Mouse (Mus musculus): ENCODE measurements around the gene Csrnp2.

DNA sequence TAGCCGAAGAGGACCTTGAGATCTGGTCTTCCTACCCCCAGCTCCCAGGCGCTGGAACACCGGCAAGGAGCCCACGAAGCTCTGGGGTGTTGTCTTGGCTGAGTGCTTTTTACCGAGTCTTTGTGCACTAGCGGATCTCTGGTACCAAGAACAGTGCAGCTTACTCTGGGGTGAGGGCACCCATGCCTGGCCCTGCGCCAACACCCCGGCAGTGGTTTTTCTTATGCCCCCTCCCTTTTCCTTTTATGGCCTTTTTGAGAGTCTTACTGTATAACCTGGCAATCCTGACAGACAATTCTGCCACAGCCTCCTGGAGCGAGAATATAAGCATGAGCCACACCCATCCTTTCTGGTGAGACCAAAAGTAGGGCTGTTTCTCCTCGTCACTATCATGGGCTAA lies 16.9 kb downstream of the Csrnp2 start:
- TF ChIP-seq POLR2A (IDR thresholded peaks at IDR 0.05; ENCODE audit: borderline replicate concordance, extremely low read depth, low read depth, low read length) (no peak), CTCF (IDR thresholded peaks at IDR 0.05; ENCODE audit: insufficient read depth, low read length) (no peak)
